Mouse (Mus musculus): ENCODE measurements around the gene Dnajc1.

Dnajc1 gene

GRCm38 (mm10) chr2:18300949-18301348, 91.7 kb downstream of the Dnajc1 start:
- DNase-seq (ENCODE audit: low read depth) = no peak

- peak; percentile 39 for DNase-seq (ENCODE audit: low read depth)
Observed at GRCm38 (mm10) chr2:18285175-18285574, 107.5 kb downstream of the Dnajc1 start.

GRCm38 (mm10) chr2:18265736-18266135, 126.9 kb downstream of the Dnajc1 start:
- DNase-seq (ENCODE audit: low read depth) = no peak

- DNase-seq (ENCODE audit: low read depth) = no peak
Observed at GRCm38 (mm10) chr2:18264579-18264978, 128.1 kb downstream of the Dnajc1 start.

- DNase-seq (ENCODE audit: low read depth) = no peak
Observed at GRCm38 (mm10) chr2:18262298-18262697, 130.3 kb downstream of the Dnajc1 start.

GRCm38 (mm10) chr2:18249224-18249623, 143.4 kb downstream of the Dnajc1 start:
- DNase-seq (ENCODE audit: low read depth) = no peak

- DNase-seq (ENCODE audit: low read depth) = no peak
Observed at GRCm38 (mm10) chr2:18235524-18235923, 157.1 kb downstream of the Dnajc1 start.

- DNase-seq (ENCODE audit: low read depth) = no peak
Observed at GRCm38 (mm10) chr2:18232883-18233567, 159.6 kb downstream of the Dnajc1 start.

- no peak for DNase-seq (ENCODE audit: low read depth)
Observed at GRCm38 (mm10) chr2:18231143-18231542, 161.5 kb downstream of the Dnajc1 start.

GRCm38 (mm10) chr2:18229279-18229678, 163.4 kb downstream of the Dnajc1 start:
- no peak for DNase-seq (ENCODE audit: low read depth)

GRCm38 (mm10) chr2:18228486-18229062, 164.1 kb downstream of the Dnajc1 start:
- DNase-seq (ENCODE audit: low read depth) = no peak

GRCm38 (mm10) chr2:18219569-18219968, 173.1 kb downstream of the Dnajc1 start:
- DNase-seq (ENCODE audit: low read depth) = no peak

GRCm38 (mm10) chr2:18219136-18219535, 173.5 kb downstream of the Dnajc1 start:
- DNase-seq (ENCODE audit: low read depth) = no peak

GRCm38 (mm10) chr2:18218500-18218899, 174.1 kb downstream of the Dnajc1 start:
- DNase-seq (ENCODE audit: low read depth) = no peak

GRCm38 (mm10) chr2:18217867-18218266, 174.8 kb downstream of the Dnajc1 start:
- DNase-seq (ENCODE audit: low read depth) = no peak

- DNase-seq (ENCODE audit: low read depth) = no peak
Observed at GRCm38 (mm10) chr2:18214031-18214430, 178.6 kb downstream of the Dnajc1 start.

- no peak for DNase-seq (ENCODE audit: low read depth)
Observed at GRCm38 (mm10) chr2:18209948-18210347, 182.7 kb downstream of the Dnajc1 start.

GRCm38 (mm10) chr2:18209211-18209823, 183.3 kb downstream of the Dnajc1 start:
- DNase-seq (ENCODE audit: low read depth) = no peak

GRCm38 (mm10) chr2:18208578-18208977, 184.1 kb downstream of the Dnajc1 start:
- DNase-seq (ENCODE audit: low read depth) = no peak

GRCm38 (mm10) chr2:18206811-18207210, 185.8 kb downstream of the Dnajc1 start:
- DNase-seq (ENCODE audit: low read depth) = no peak

GRCm38 (mm10) chr2:18205118-18205517, 187.5 kb downstream of the Dnajc1 start:
- peak; percentile 79 for DNase-seq (ENCODE audit: low read depth)

GRCm38 (mm10) chr2:18202923-18203322, 189.7 kb downstream of the Dnajc1 start:
- no peak for DNase-seq (ENCODE audit: low read depth)

GRCm38 (mm10) chr2:18201820-18202462, 190.7 kb downstream of the Dnajc1 start:
- DNase-seq (ENCODE audit: low read depth) = no peak
